Mouse (Mus musculus) telencephalon, adult 2 months (tissue): ENCODE data around the gene Slc16a9.
"Not testable (repeated sequence)": the region's sequence is repeated elsewhere in the genome, so short reads cannot be mapped to it uniquely, and the experiment has no call there.

Experiments
- DNase-seq: peaks from one replicate; pipeline ENCODE4 v3.0.0-alpha.2; 2011; ENCODE audit warnings: low read depth, low spot score

Slc16a9 gene

GRCm38 (mm10) chr10:70244921-70245558 lies at the start of gene Slc16a9:
Gene Slc16a9, plus strand, starts transcription at chr10:70245100.
- DNase-seq, result no peak

GRCm38 (mm10) chr10:70195279-70195678 lies 49.6 kb upstream of the Slc16a9 start:
- no peak for DNase-seq

GRCm38 (mm10) chr10:70195786-70196185 lies 49.1 kb upstream of the Slc16a9 start:
- DNase-seq, result no peak

DNA sequence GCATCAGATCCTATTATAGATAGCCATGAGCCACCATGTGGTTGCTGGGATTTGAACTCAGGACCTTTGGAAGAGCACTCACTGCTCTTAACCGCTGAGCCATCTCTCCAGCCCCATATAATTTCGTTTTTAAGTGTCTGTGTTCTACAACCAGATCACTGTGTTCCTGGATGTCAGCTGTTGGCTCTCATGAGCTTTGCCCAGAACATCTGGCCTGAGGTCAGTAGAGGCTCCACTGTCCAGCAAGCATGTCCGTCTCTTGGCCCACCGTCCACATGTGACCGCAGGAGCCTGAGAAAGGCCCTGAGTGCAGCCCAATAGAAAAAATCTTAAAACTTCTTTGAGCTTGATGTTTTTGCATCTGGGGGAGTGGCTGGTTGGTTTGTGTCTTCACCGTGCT lies 48.2 kb upstream of the Slc16a9 start:
- DNase-seq, result no peak

DNA sequence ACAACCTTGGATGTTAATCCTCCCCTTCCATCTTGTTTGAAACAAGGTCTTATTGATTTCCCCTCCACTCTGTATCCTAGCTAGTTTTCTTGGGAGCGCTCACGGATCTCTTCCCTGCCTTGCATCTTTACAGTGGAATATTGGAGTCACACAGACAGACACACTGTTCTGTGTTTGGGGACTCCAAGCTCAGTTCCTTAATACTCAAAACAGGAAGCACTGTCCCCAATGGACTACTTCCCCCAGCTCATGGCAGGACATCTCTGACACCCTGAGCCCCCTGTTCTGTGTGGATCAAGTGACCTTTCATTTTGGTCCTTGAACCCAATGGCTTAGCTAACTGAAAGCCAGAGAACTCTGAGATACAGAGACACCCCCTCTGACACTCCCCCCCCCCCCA lies 47.3 kb upstream of the Slc16a9 start:
- DNase-seq, result no peak

GRCm38 (mm10) chr10:70198012-70198411 lies 46.9 kb upstream of the Slc16a9 start:
- no peak for DNase-seq

GRCm38 (mm10) chr10:70198951-70199463 lies 45.9 kb upstream of the Slc16a9 start:
- no peak for DNase-seq

- no peak for DNase-seq
Measured at GRCm38 (mm10) chr10:70199466-70200210, 45.3 kb upstream of the Slc16a9 start.

- DNase-seq, result no peak
Measured at GRCm38 (mm10) chr10:70200889-70201500, 43.9 kb upstream of the Slc16a9 start.

GRCm38 (mm10) chr10:70204505-70205399 lies 40.1 kb upstream of the Slc16a9 start, which contains the start of gene Mrln:
Gene Mrln, plus strand, starts transcription at chr10:70204664.
- DNase-seq, result no peak

DNA sequence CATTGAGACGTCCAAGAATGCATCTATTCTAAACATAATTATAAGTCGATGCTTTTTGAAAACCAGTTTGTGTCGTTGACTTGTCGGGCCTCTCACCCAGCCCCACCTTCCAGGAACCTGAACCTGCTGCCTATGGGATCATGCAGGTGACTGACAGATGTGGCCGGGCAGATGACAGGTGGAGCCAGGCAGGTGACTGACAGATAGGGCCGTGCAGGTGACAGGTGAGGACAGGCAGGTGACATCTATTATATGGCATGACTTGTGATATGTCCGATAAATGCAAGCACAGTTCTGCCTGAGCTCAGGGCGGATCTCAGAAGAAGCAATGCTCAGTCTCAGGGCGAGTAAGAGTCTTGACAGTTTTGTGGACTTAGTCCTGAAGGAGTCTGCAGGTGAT lies 33.6 kb upstream of the Slc16a9 start:
- DNase-seq, result no peak

DNA sequence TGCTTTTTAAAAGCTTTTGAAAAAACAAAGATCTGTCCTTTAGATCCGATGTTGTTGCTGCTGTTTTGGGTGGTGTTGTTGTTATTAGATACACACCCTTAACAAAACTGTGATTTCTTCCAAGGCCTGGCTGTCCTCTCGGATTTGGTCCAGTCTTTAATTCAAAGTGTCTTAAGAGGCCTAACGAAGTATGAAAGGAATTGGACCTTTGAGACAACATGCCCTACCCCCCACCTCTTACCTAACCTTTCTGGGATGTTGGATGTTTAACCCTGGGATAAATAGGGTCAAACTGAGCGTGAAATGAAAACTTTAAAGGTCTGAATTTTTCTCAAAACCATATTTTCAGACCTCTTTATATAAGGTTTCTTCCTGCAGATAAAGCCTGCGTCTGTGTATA lies 23.9 kb upstream of the Slc16a9 start:
- no peak for DNase-seq

- DNase-seq, result not testable (repeated sequence)
Measured at GRCm38 (mm10) chr10:70222231-70222630, 22.7 kb upstream of the Slc16a9 start.

DNA sequence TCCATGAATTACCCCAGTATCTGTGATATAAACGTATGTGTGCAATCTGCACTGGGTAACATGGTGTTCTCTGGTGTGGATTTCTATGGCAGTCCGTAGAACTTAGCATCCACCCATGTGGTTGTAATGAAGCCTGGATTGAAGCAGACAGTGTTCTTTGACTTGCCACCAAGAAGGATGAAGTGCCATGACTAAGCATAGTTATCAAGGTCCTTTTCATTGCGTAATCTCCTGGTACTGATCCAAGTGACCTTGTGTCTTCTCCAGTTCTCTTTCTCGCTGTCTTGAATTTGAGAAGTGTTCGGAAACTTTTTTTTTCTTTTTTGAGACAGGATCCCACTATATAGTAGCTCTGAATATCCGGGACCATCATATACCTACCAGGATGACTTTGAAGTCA lies 20.3 kb upstream of the Slc16a9 start:
- no peak for DNase-seq

- no peak for DNase-seq
Measured at GRCm38 (mm10) chr10:70225760-70226159, 19.1 kb upstream of the Slc16a9 start.

DNA sequence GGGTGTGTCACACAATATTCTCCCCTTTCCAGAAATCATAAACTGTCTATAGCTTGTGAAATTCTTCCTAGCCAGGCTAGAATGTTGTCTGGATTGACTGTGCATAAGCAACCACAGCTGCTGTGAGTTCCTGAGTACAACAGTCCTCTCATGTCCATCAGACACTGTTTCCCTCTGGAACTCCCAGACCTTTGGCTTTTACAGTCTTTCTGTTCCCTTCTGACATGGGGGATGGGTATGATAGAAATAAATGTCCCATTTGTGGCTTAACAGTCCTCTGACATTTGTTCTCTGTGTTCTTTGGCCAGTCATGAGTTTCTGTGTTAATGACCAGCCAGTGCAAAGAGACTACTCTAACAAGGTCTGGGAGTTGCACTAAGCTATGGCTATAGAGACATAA lies 18.3 kb upstream of the Slc16a9 start:
- DNase-seq, result no peak

DNA sequence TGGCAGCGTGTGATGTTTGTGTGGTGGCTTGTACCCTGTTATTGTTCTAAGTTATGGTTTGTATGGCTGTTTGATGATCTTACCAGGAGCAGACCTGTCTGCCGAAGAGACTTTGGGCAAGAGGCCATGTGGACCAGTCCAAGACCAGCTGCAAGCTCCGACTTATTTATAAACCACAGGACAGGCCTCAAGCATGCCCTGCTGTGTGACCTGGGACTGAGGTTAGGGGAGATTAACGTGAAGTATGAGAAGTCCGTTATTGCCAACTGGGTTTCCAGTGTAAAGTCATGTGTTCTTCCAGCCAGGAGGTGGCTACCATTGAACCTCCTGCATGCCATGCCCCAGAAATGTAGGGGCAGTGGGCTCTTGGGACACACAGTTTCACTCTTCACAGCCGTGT lies 14.5 kb upstream of the Slc16a9 start:
- DNase-seq, result no peak

GRCm38 (mm10) chr10:70237936-70238335 lies 7.0 kb upstream of the Slc16a9 start:
- DNase-seq, result no peak

GRCm38 (mm10) chr10:70242751-70243444 lies 2.0 kb upstream of the Slc16a9 start:
- no peak for DNase-seq

- no peak for DNase-seq
Measured at GRCm38 (mm10) chr10:70245559-70245945, 652 bp downstream of the Slc16a9 start.

- no peak for DNase-seq
Measured at GRCm38 (mm10) chr10:70246076-70246475, 1.2 kb downstream of the Slc16a9 start.
